Mouse (Mus musculus): ENCODE results near the gene Mvb12b. TPM values are rescaled to one million over a fixed set of nuclear protein-coding genes. Genes with fewer than 3 reads are reported as not detected.
"Not testable (repeated sequence)": the region's sequence is repeated elsewhere in the genome, so short reads cannot be mapped to it uniquely, and the experiment has no call there.

The Mvb12b gene
- polyA plus RNA-seq, 1 experiment from 2014 or later, result 78.1 TPM

DNA sequence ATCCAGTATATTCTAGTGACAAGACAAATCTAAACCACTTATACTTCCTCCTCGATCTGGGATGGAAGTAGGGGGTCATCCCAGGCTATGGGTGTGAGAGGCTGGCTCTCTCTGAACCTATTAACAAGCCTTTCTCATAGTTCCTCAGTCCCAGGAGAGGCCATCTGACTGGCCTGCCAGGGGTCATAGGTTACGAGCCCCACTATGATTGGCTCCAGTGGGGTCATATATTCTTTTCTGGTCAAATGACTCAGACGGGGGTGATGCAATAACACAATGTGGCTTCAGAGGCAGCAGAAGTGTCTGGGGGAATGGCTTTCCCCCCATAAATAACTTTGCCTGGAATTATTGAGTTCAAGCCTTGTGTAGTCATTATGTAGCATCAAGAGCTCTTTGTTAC lies 31.1 kb upstream of the Mvb12b start:
- Histone ChIP-seq H3K9me3 (ENCODE audit: control insufficient read depth, low read length) (no peaks in the 10 kb centered on the region), H3K4me3 (replicated peaks; ENCODE audit: low read length) (no peak overlapping the region), H3K9ac (replicated peaks; ENCODE audit: low read depth, low read length) (no peak overlapping the region), H3K4me1 (replicated peaks; ENCODE audit: control insufficient read depth, insufficient read depth, low read length) (peaks cover 4% of the 10 kb centered on the region; the same call in 1 of the 2 replicates), H3K27ac (ENCODE audit: low read length) (no peak overlapping the region), H3K36me3 (ENCODE audit: control insufficient read depth, insufficient read depth) (no peaks in the 10 kb centered on the region), H3K27me3 (replicated peaks; ENCODE audit: control insufficient read depth, insufficient read depth, low read length) (0 out of 2 replicates have a peak, but pooled peaks cover 4% of the 10 kb centered on the region), H3K4me2 (ENCODE audit: low read length) (no peak overlapping the region)
- no peak for ATAC-seq
- 93% methylated on average over 3 of the region's 3 CpGs for WGBS

- Histone ChIP-seq H3K9me3 (ENCODE audit: control insufficient read depth, low read length) (no peaks in the 10 kb centered on the region), H3K36me3 (ENCODE audit: control insufficient read depth, insufficient read depth) (no peaks in the 10 kb centered on the region), H3K9ac (replicated peaks; ENCODE audit: low read depth, low read length) (no peak overlapping the region), H3K27ac (ENCODE audit: low read length) (no peak overlapping the region), H3K4me1 (replicated peaks; ENCODE audit: control insufficient read depth, insufficient read depth, low read length) (peaks cover 4% of the 10 kb centered on the region; the same call in 1 of the 2 replicates), H3K4me3 (replicated peaks; ENCODE audit: low read length) (no peak overlapping the region), H3K27me3 (replicated peaks; ENCODE audit: control insufficient read depth, insufficient read depth, low read length) (0 out of 2 replicates have a peak, but pooled peaks cover 4% of the 10 kb centered on the region), H3K4me2 (ENCODE audit: low read length) (no peak overlapping the region)
- no peak for ATAC-seq
- whole genome bisulfite sequencing, result 80% methylated on average over 6 of the region's 6 CpGs
These were observed 30.6 kb upstream of the Mvb12b start for GRCm38 (mm10) chr2:33918318-33918717.

DNA sequence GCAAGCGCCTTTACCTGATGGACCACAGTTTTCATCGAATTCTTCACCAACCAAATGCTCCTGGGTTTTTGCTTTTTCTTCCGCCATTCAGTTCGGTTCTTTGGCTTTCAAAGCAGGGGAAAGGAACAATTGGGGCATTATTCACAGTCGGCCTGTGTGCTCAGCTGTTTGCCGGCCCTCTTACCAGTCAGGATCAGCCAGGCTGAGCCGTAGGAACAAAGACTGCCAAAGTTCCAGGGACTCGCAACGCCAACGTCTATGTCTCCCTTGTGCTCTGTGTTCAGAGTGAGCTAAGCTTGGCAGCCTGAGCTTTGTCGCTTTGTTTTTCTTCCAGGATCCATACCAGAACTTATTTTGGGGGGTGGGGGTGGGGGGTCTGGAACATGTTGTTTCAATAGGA lies 28.9 kb upstream of the Mvb12b start:
- Histone ChIP-seq H3K9me3 (ENCODE audit: control insufficient read depth, low read length) (no peaks in the 10 kb centered on the region), H3K27me3 (replicated peaks; ENCODE audit: control insufficient read depth, insufficient read depth, low read length) (0 out of 2 replicates have a peak, but pooled peaks cover 4% of the 10 kb centered on the region), H3K27ac (ENCODE audit: low read length) (no peak overlapping the region; the same call in 1 of the 2 replicates), H3K36me3 (ENCODE audit: control insufficient read depth, insufficient read depth) (no peaks in the 10 kb centered on the region), H3K4me1 (replicated peaks; ENCODE audit: control insufficient read depth, insufficient read depth, low read length) (peaks cover 4% of the 10 kb centered on the region; the same call in 1 of the 2 replicates), H3K9ac (replicated peaks; ENCODE audit: low read depth, low read length) (no peak overlapping the region), H3K4me3 (replicated peaks; ENCODE audit: low read length) (no peak overlapping the region), H3K4me2 (ENCODE audit: low read length) (no peak overlapping the region)
- 0 out of 2 replicates have a peak, but pooled peaks have one; percentile 55 for ATAC-seq
- WGBS, result 17% methylated on average over 11 of the region's 11 CpGs

GRCm38 (mm10) chr2:33914998-33915397 lies 27.3 kb upstream of the Mvb12b start:
- ATAC-seq, result no peak
- H3K27me3 ChIP-seq (replicated peaks; ENCODE audit: control insufficient read depth, insufficient read depth, low read length), result no peaks in the 10 kb centered on the region
- no peak overlapping the region for H3K4me3 ChIP-seq (replicated peaks; ENCODE audit: low read length)
- H3K9me3 ChIP-seq (ENCODE audit: control insufficient read depth, low read length), result no peaks in the 10 kb centered on the region
- no peak overlapping the region for H3K9ac ChIP-seq (replicated peaks; ENCODE audit: low read depth, low read length)
- 78% methylated on average over 8 of the region's 8 CpGs for WGBS
- no peak overlapping the region for H3K4me2 ChIP-seq (ENCODE audit: low read length)
- H3K36me3 ChIP-seq (ENCODE audit: control insufficient read depth, insufficient read depth), result no peaks in the 10 kb centered on the region
- peaks cover 4% of the 10 kb centered on the region; the same call in 1 of the 2 replicates for H3K4me1 ChIP-seq (replicated peaks; ENCODE audit: control insufficient read depth, insufficient read depth, low read length)
- H3K27ac ChIP-seq (ENCODE audit: low read length), result no peak overlapping the region

DNA sequence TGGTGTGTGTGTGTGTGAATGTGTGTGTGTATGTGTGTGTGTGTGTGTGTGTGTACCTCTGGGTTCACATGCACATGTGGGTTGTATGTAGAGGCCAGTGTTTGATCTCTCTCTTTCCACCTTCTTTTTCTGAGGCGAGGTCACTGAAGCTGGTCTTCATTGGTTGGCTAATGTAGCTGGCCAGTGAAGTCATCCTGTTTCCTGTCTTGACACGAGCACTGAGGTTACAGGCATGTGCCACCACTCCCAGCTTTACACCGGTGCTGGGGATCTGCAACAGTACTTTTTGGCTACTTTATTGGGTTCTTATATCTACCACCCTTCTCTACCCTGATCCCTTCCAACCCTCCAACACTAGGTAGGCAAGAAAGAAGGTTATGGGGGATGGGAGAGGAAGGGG lies 26.6 kb upstream of the Mvb12b start:
- H3K4me2 ChIP-seq (ENCODE audit: low read length), result no peak overlapping the region
- H3K4me1 ChIP-seq (replicated peaks; ENCODE audit: control insufficient read depth, insufficient read depth, low read length), result peaks cover 4% of the 10 kb centered on the region; the same call in 1 of the 2 replicates
- H3K9me3 ChIP-seq (ENCODE audit: control insufficient read depth, low read length), result no peaks in the 10 kb centered on the region
- H3K27ac ChIP-seq (ENCODE audit: low read length), result no peak overlapping the region
- no peaks in the 10 kb centered on the region for H3K27me3 ChIP-seq (replicated peaks; ENCODE audit: control insufficient read depth, insufficient read depth, low read length)
- H3K4me3 ChIP-seq (replicated peaks; ENCODE audit: low read length), result no peak overlapping the region
- H3K9ac ChIP-seq (replicated peaks; ENCODE audit: low read depth, low read length), result no peak overlapping the region
- no peak for ATAC-seq
- H3K36me3 ChIP-seq (ENCODE audit: control insufficient read depth, insufficient read depth), result no peaks in the 10 kb centered on the region
- 81% methylated on average over 3 of the region's 3 CpGs for WGBS

GRCm38 (mm10) chr2:33913598-33913997 lies 25.9 kb upstream of the Mvb12b start:
- ATAC-seq; H3K27me3 ChIP-seq (replicated peaks; ENCODE audit: control insufficient read depth, insufficient read depth, low read length); H3K27ac ChIP-seq (ENCODE audit: low read length); H3K4me2 ChIP-seq (ENCODE audit: low read length); H3K4me3 ChIP-seq (replicated peaks; ENCODE audit: low read length); H3K36me3 ChIP-seq (ENCODE audit: control insufficient read depth, insufficient read depth); H3K9ac ChIP-seq (replicated peaks; ENCODE audit: low read depth, low read length); H3K4me1 ChIP-seq (replicated peaks; ENCODE audit: control insufficient read depth, insufficient read depth, low read length); H3K9me3 ChIP-seq (ENCODE audit: control insufficient read depth, low read length): not testable (repeated sequence)
- WGBS, result 59% methylated on average over 1 of the region's 1 CpGs

DNA sequence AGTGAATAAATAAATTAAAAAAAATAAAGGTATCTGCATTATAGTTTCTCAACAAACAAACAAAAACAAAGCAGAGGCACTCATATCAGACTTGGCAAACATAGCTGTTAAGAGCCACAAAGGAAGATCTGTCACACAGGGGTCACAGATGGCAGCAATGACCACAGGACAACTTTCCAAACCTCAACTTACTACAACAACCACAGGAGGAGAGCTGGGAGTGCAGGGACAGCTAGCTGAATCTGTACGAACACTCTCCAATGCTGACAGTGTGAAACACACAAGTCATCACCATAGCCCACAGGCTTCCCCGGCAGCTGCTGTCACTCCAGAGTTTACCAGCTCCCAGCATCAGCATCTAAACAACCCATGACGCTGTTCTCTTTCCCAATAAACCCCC lies 25.0 kb upstream of the Mvb12b start:
- Histone ChIP-seq H3K27ac (ENCODE audit: low read length) (no peak overlapping the region), H3K4me1 (replicated peaks; ENCODE audit: control insufficient read depth, insufficient read depth, low read length) (peaks cover 4% of the 10 kb centered on the region; the same call in 1 of the 2 replicates), H3K9ac (replicated peaks; ENCODE audit: low read depth, low read length) (no peak overlapping the region), H3K4me2 (ENCODE audit: low read length) (no peak overlapping the region), H3K9me3 (ENCODE audit: control insufficient read depth, low read length) (no peaks in the 10 kb centered on the region), H3K36me3 (ENCODE audit: control insufficient read depth, insufficient read depth) (no peaks in the 10 kb centered on the region), H3K4me3 (replicated peaks; ENCODE audit: low read length) (no peak overlapping the region), H3K27me3 (replicated peaks; ENCODE audit: control insufficient read depth, insufficient read depth, low read length) (no peaks in the 10 kb centered on the region)
- WGBS, result 81% methylated on average over 3 of the region's 3 CpGs
- no peak for ATAC-seq

- H3K4me2 ChIP-seq (ENCODE audit: low read length), result no peak overlapping the region
- 58% methylated on average over 8 of the region's 8 CpGs for WGBS
- no peaks in the 10 kb centered on the region for H3K9me3 ChIP-seq (ENCODE audit: control insufficient read depth, low read length)
- no peak overlapping the region for H3K9ac ChIP-seq (replicated peaks; ENCODE audit: low read depth, low read length)
- H3K36me3 ChIP-seq (ENCODE audit: control insufficient read depth, insufficient read depth), result no peaks in the 10 kb centered on the region
- no peak overlapping the region for H3K27ac ChIP-seq (ENCODE audit: low read length)
- ATAC-seq, result peak; percentile 61; the same call in 1 of the 2 replicates
- no peak overlapping the region for H3K4me3 ChIP-seq (replicated peaks; ENCODE audit: low read length)
- no peaks in the 10 kb centered on the region for H3K27me3 ChIP-seq (replicated peaks; ENCODE audit: control insufficient read depth, insufficient read depth, low read length)
- H3K4me1 ChIP-seq (replicated peaks; ENCODE audit: control insufficient read depth, insufficient read depth, low read length), result no peaks in the 10 kb centered on the region
These were observed 20.6 kb upstream of the Mvb12b start for GRCm38 (mm10) chr2:33908374-33908773.

DNA sequence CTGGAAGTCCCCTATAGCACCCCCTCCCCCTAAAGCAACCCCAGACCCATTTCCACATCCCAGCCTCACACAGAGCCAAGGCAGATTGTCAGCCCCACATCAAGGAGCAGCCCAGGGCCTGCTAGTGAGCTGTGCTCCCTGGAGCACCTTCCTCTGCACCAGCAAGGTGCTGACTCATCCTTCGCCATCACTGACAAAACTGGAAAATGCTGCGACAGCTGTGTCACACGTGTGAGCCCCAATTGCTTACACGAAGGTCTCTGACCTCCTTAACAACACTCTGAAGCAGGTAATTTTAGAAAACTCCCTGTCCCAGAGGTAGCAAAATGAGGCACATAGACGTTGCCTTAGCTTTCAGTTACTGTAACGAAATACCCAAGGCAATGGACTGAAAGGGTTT lies 19.4 kb upstream of the Mvb12b start:
- H3K4me2 ChIP-seq (ENCODE audit: low read length), result no peak overlapping the region
- WGBS, result 87% methylated on average over 6 of the region's 6 CpGs
- no peak for ATAC-seq
- H3K9me3 ChIP-seq (ENCODE audit: control insufficient read depth, low read length), result no peaks in the 10 kb centered on the region
- no peaks in the 10 kb centered on the region for H3K36me3 ChIP-seq (ENCODE audit: control insufficient read depth, insufficient read depth)
- H3K4me1 ChIP-seq (replicated peaks; ENCODE audit: control insufficient read depth, insufficient read depth, low read length), result no peaks in the 10 kb centered on the region
- H3K27ac ChIP-seq (ENCODE audit: low read length), result no peak overlapping the region
- H3K27me3 ChIP-seq (replicated peaks; ENCODE audit: control insufficient read depth, insufficient read depth, low read length), result no peaks in the 10 kb centered on the region
- H3K4me3 ChIP-seq (replicated peaks; ENCODE audit: low read length), result no peak overlapping the region
- H3K9ac ChIP-seq (replicated peaks; ENCODE audit: low read depth, low read length), result no peak overlapping the region

GRCm38 (mm10) chr2:33895829-33896228 lies 8.1 kb upstream of the Mvb12b start:
- peaks cover 8% of the 10 kb centered on the region for H3K4me1 ChIP-seq (replicated peaks; ENCODE audit: control insufficient read depth, insufficient read depth, low read length)
- no peaks in the 10 kb centered on the region for H3K36me3 ChIP-seq (ENCODE audit: control insufficient read depth, insufficient read depth)
- no peak overlapping the region for H3K4me2 ChIP-seq (ENCODE audit: low read length)
- ATAC-seq, result no peak
- H3K4me3 ChIP-seq (replicated peaks; ENCODE audit: low read length), result no peak overlapping the region
- no peak overlapping the region for H3K27ac ChIP-seq (ENCODE audit: low read length)
- no peaks in the 10 kb centered on the region for H3K27me3 ChIP-seq (replicated peaks; ENCODE audit: control insufficient read depth, insufficient read depth, low read length)
- H3K9me3 ChIP-seq (ENCODE audit: control insufficient read depth, low read length), result no peaks in the 10 kb centered on the region
- H3K9ac ChIP-seq (replicated peaks; ENCODE audit: low read depth, low read length), result no peak overlapping the region
- WGBS, result 86% methylated on average over 3 of the region's 3 CpGs
